28 mouse cellular contexts compared by ENCODE assay signal in the genomic region with DNA sequence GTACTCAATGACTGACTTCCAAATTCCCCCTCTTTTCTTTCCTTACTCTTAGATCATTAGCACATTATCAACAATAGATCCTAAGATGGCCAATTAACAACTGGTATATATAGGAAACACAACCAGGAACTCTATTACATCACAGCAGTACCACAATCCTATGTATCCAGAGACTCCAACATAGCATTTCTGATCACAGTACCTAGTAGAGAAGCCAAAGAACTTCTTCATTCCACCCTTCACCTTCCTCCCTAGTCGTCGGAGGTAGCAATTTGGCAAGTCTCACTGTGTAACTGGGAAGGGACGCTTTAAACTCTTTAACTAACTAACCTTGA. TPM values are rescaled to one million over a fixed set of nuclear protein-coding genes. Genes with fewer than 3 reads are reported as not detected.
DNase-seq lines count a peak whose midpoint lies in the region; ATAC-seq and TF ChIP-seq lines count a peak whose summit lies in the region.
"Had no signal": no experiment of that assay in that cellular context is flagged by ENCODE, and none has a peak within 500 bp of the region (broad histone marks: within the 10 kb centered on the region; RNA-seq: fewer than 3 reads in every experiment).

No protein-coding gene starts in this region.

- intact Hi-C loops in left cerebral cortex, postnatal 36 days (cut with DNase I): no loop called here

- TF ChIP-seq EP300 in lung, postnatal 0 days (IDR thresholded peaks at IDR 0.05): no peak

- H3K4me3 ChIP-seq in kidney, embryonic 16.5 days (ENCODE audit: low read length): no peak overlapping the region
- H3K4me3 ChIP-seq in lung, postnatal 0 days (ENCODE audit: low read depth, low read length): no peak overlapping the region
- no peak overlapping the region for H3K4me3 ChIP-seq in liver, embryonic 16.5 days (ENCODE audit: low read depth, low read length)
- H3K4me3 ChIP-seq: embryonic facial prominence, embryonic 10.5 days; embryonic facial prominence, embryonic 15.5 days; forebrain, embryonic 13.5 days; hindbrain, embryonic 10.5 days; hindbrain, embryonic 15.5 days; limb, embryonic 10.5 days; limb, embryonic 15.5 days had no signal

- H3K27ac ChIP-seq in kidney, embryonic 16.5 days (ENCODE audit: low read length): peak overlapping the region; percentile 75
- H3K27ac ChIP-seq in lung, postnatal 0 days (ENCODE audit: low read length): peak overlapping the region; percentile 69
- H3K27ac ChIP-seq in liver, embryonic 16.5 days (ENCODE audit: low read length): peak overlapping the region; percentile 28; the same call in 1 of the 2 replicates
- H3K27ac ChIP-seq: embryonic facial prominence, embryonic 10.5 days; embryonic facial prominence, embryonic 15.5 days; forebrain, embryonic 13.5 days; hindbrain, embryonic 10.5 days; hindbrain, embryonic 15.5 days; limb, embryonic 10.5 days; limb, embryonic 15.5 days had no signal

- no peak for ATAC-seq in kidney, embryonic 16.5 days (ENCODE audit: low FRiP score, low TSS enrichment)
- ATAC-seq in lung, postnatal 0 days: no peak
- no peak for ATAC-seq in liver, embryonic 16.5 days (ENCODE audit: low read depth)
- ATAC-seq: activated CD4-positive, CD25-positive, alpha-beta regulatory T cell, adult 4 months; forebrain, embryonic 13.5 days; inflammation-experienced regulatory T-cells, adult 6 months had no signal

- peaks cover 13% of the 10 kb centered on the region for H3K4me1 ChIP-seq in kidney, embryonic 16.5 days (ENCODE audit: insufficient read depth, low read length)
- no peaks in the 10 kb centered on the region for H3K4me1 ChIP-seq in lung, postnatal 0 days (ENCODE audit: insufficient read depth, low read depth, low read length)
- peaks cover 3% of the 10 kb centered on the region for H3K4me1 ChIP-seq in liver, embryonic 16.5 days (ENCODE audit: control insufficient read depth, low read depth, low read length)
- H3K4me1 ChIP-seq: embryonic facial prominence, embryonic 10.5 days; embryonic facial prominence, embryonic 15.5 days; forebrain, embryonic 13.5 days; hindbrain, embryonic 10.5 days; hindbrain, embryonic 15.5 days; limb, embryonic 10.5 days; limb, embryonic 15.5 days had no signal

- H3K9ac ChIP-seq in kidney, embryonic 16.5 days (replicated peaks; ENCODE audit: low read length): no peak overlapping the region
- no peak overlapping the region for H3K9ac ChIP-seq in lung, postnatal 0 days (replicated peaks; ENCODE audit: low read depth)
- H3K9ac ChIP-seq in liver, embryonic 16.5 days (ENCODE audit: low read depth, low read length): no peak overlapping the region
- H3K9ac ChIP-seq: embryonic facial prominence, embryonic 15.5 days; forebrain, embryonic 13.5 days; hindbrain, embryonic 15.5 days; limb, embryonic 15.5 days had no signal

- no peak overlapping the region; the same call in 1 of the 2 replicates for H3K4me2 ChIP-seq in kidney, embryonic 16.5 days (replicated peaks; ENCODE audit: low read depth, low read length)
- no peak overlapping the region for H3K4me2 ChIP-seq in lung, postnatal 0 days (replicated peaks; ENCODE audit: low read depth, low read length)
- H3K4me2 ChIP-seq in liver, embryonic 16.5 days (ENCODE audit: low read depth, low read length): no peak overlapping the region
- H3K4me2 ChIP-seq: embryonic facial prominence, embryonic 15.5 days; forebrain, embryonic 13.5 days; hindbrain, embryonic 15.5 days; limb, embryonic 15.5 days had no signal

- TF ChIP-seq CTCF in lung, postnatal 0 days (IDR thresholded peaks at IDR 0.05): no peak

- H3K36me3 ChIP-seq in kidney, embryonic 16.5 days (ENCODE audit: insufficient read depth, low read length): peaks cover 78% of the 10 kb centered on the region
- H3K36me3 ChIP-seq in lung, postnatal 0 days (ENCODE audit: insufficient read depth, low read length): peaks cover 55% of the 10 kb centered on the region
- H3K36me3 ChIP-seq in liver, embryonic 16.5 days (ENCODE audit: control insufficient read depth, insufficient read depth): peaks cover 93% of the 10 kb centered on the region

- no peaks in the 10 kb centered on the region for H3K27me3 ChIP-seq in kidney, embryonic 16.5 days (ENCODE audit: insufficient read depth, low read length)
- H3K27me3 ChIP-seq in lung, postnatal 0 days (replicated peaks; ENCODE audit: insufficient read depth, low read length): no peaks in the 10 kb centered on the region
- H3K27me3 ChIP-seq in liver, embryonic 16.5 days (ENCODE audit: control insufficient read depth, insufficient read depth, low read depth, low read length): no peaks in the 10 kb centered on the region
- H3K27me3 ChIP-seq: embryonic facial prominence, embryonic 15.5 days; forebrain, embryonic 13.5 days; hindbrain, embryonic 15.5 days; limb, embryonic 15.5 days had no signal

- H3K9me3 ChIP-seq in kidney, embryonic 16.5 days (ENCODE audit: low read length): no peaks in the 10 kb centered on the region
- H3K9me3 ChIP-seq in lung, postnatal 0 days (ENCODE audit: low read length): no peaks in the 10 kb centered on the region
- H3K9me3 ChIP-seq in liver, embryonic 16.5 days (replicated peaks; ENCODE audit: control insufficient read depth, low read length): no peaks in the 10 kb centered on the region
- H3K9me3 ChIP-seq: embryonic facial prominence, embryonic 10.5 days; embryonic facial prominence, embryonic 15.5 days; forebrain, embryonic 13.5 days; hindbrain, embryonic 10.5 days; hindbrain, embryonic 15.5 days; limb, embryonic 10.5 days; limb, embryonic 15.5 days had no signal

- DNase-seq in kidney, postnatal 4 days: no peak
- no peak for DNase-seq in lung, postnatal 0 days (ENCODE audit: low spot score)
- no peak for DNase-seq in lung, adult 18-20 months
- DNase-seq in left cerebral cortex, postnatal 36 days (ENCODE audit: low spot score in 2 of 2): no peak
- DNase-seq in T-cell, adult 2 months (ENCODE audit: low spot score): no peak
- DNase-seq: adrenal gland, adult 2 months; adrenal gland, postnatal 36 days; B cell, adult 2 months; cerebellum, adult 18-20 months; cerebellum, postnatal 14 days; gastrocnemius, postnatal 14 days; heart, postnatal 14 days; layer of hippocampus, postnatal 36 days; lung, postnatal 14 days; midbrain, embryonic 14.5 days; thymus, adult 18-20 months; thymus, postnatal 25 days had no signal

- WGBS in kidney, embryonic 16.5 days: 52% methylated on average over 3 of the region's 3 CpGs
- 56% methylated on average over 3 of the region's 3 CpGs for WGBS in lung, postnatal 0 days
- WGBS in liver, embryonic 16.5 days (ENCODE audit: insufficient replicate concordance): 82% methylated on average over 3 of the region's 3 CpGs

RNA-seq across cellular contexts. Expression of a gene that starts 17.1 kb away (rescaled TPM):
- polyA plus RNA-seq in kidney, embryonic 16.5 days (2015; fragmentation: Nextera tagmentation; extraction: Ambion mirVana): 180 and 233 TPM in 2 replicates
- polyA plus RNA-seq in lung, postnatal 0 days (2015; fragmentation: Nextera tagmentation; extraction: Ambion mirVana): 108 and 116 TPM in 2 replicates
- 93.8 and 95.3 TPM in 2 replicates for polyA plus RNA-seq in liver, embryonic 16.5 days (2015; fragmentation: Nextera tagmentation; extraction: Ambion mirVana)
- 100 to 1,000 TPM; 101 to 153 TPM for total RNA-seq in left cerebral cortex, postnatal 36 days (2021)
